Mouse (Mus musculus): Measurements from ENCODE around the gene Stpg4. TPM values are rescaled to one million over a fixed set of nuclear protein-coding genes. Genes with fewer than 3 reads are reported as not detected.

Stpg4 gene
- total RNA-seq, 2 experiments from 2014 or later: not detected

DNA sequence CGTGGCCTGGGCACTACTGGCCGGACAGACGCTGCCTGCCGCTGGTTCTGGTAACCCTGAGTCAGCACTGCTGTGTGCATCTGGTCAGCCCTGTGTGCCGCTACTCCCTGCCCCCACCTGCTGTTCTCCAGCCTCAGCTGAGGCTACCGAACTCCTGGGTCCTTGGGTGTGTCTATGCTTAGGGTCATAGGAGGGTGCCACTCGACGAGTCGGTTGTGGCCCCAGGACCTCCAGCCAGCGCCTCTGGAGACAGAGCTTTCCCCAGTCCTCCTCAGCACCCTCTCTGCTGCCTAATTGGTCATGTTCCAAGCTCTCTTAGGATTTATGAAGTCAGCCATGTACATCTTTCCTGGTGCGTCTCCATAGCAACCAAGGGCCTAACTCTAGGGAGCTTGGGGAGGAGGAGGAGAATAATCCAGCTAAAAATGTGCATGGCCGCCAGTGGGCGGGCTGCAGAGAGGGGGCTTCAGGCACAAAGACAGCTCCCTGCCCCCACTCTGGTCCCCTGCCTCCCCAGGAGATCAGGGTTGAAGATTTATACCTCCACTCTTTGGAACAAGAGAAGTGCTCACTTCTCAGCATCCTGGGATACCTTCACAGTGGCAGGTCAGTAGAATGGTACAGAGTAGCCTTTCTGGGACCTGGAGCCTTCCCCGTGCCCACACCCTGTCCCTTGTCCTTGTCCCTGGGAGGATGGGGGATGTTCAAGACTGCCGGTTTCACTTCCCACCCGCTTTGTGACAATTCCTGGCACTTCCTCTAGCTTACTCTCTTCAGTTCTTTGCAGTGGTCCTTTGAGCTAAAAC lies 49.0 kb downstream of the Stpg4 start:
- no peak for DNase-seq (ENCODE audit: low spot score in 2 of 2)

DNA sequence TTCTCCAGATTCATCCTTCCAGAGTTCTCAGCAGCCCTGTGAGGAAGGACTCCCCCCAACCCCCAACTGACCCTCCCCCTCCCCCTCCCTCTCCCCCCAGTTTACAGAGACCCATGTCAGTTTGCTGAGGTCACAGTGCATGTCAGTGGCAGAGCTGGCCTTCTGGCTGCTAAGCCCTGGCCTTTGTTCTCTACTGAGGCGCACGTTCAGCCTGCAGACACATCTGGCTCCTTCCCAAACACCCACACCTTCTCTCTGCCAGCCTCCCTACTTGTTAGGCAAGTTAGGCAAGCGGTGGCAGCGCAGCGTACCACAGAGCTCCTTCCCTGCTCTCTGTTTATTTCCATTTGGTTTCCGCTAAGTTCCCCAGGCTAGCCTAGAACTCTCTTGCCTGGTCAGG lies 50.0 kb downstream of the Stpg4 start:
- DNase-seq (ENCODE audit: low spot score in 2 of 2): no peak

DNA sequence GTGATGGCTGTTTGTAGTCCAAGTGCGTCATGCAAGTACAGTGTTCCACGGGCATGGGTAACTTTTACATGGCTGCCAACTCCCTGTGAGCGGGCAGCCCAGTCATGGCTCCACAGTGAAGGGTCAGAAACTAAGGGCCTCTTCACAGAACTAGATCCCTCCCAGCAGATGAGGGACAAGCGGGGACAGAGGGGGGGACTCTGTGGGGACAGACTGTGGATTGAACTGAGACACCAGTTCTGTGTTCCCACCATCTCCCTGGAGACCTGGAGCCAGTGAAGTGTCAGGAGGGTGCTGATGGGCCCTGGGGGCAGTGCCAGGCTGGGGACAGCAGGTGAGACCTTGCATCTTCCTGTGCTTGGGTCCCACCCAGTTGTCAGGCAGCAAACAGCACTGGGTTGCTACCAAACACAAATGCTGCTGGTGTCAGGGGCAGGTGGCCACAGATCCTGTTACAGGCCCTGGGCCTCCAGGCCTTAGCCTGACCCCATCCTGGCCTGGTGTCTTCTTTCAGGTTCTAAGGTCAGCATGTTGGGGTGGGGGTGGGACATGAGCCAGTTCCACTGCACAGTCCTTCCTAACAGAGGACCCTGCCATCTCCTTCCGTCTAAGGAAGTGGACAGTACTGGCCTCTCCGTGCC lies 50.6 kb downstream of the Stpg4 start:
- DNase-seq (ENCODE audit: low spot score in 2 of 2): no peak

DNA sequence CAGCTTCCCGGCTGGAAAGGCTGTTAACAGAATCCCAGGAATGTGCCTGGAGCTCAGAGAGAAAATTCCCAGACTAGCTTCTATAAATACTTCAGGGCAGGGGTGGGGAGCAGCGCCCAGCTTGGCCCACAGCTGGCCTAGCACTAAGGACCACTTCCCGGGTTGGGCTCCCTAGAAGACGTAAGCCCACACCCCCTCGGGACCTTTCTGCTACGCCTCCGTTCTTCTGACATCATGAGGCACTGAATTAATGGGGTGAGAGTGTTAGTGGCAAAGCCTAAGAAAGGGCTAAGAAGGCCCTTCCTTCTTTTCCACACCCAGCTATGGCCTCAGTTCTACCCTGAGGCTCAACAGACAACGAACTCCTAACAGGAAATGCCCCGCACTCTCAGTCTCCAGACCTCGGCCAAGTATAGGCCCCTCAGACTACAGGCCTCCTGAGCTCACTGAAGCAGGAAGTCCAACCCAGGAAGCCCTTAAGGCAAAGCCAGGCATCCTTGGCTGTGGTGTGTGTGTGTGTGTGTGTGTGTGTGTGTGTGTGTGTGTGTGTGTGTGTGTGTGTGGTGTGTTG lies 51.5 kb downstream of the Stpg4 start:
- no peak for DNase-seq (ENCODE audit: low spot score in 2 of 2)

DNA sequence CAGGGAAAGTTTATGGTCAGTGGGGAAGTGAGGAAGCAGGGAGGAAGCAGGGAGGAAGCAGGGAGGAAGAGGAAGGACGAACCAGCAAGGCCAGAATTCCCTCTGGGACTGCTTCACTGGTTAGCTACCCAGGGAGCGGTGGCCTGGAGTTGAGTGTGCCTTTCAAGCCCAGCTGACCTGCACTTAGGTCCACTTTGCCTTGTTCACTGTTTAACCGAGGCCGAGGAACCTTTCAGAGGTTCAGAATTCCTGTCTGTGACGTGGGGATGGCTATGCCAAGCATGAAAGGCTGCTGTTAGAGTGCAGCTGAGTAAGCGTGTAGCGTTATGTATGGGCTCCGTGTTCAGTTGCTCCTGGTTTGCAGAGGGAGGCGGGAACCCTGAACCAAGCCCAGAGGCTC lies 54.2 kb downstream of the Stpg4 start:
- DNase-seq (ENCODE audit: low spot score in 2 of 2): no peak

DNA sequence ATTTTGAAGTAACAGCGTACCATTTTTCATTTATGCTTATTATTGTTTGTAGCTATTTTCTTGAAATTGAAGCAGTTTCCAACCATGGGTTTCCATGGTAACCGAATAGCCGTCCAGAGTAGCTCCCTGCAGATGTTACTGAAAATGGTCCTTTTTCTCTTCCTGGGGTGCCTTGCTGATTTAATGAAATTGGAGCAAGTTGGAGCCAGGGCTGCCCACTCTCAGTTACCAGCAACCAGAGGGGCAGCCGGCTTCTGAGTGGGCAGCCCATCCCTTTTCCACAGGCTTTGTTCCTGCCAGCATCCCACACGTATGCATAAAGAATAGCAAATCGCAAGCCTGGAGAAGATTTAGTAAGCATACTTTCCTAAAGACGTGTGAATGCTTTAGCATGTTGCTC lies 55.4 kb downstream of the Stpg4 start:
- no peak for DNase-seq (ENCODE audit: low spot score in 2 of 2)

DNA sequence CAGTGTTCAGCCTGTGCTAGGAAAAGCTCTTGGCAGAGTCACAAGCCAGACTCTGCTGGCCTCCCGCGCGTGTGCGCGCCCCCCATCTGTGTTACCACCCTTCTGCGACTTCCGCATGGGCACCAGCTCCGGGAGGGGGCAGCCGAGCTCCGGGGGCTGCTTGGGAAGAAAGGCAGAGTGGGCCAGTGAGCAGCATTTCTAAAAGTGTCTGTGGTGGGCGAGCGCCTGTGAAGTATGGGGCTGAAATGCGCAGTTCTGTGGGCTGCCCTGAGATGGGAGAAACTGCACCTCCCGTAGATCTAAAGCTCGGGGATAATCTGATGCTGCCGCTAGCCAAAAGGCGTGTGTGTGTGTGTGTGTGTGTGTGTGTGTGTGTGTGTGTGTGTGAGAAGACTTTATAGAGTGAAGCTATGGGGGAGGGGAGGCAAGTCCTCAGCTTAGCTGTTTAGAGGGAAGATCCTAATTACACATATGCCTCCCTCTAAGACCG lies 58.2 kb downstream of the Stpg4 start:
- DNase-seq (ENCODE audit: low spot score in 2 of 2): no peak

DNA sequence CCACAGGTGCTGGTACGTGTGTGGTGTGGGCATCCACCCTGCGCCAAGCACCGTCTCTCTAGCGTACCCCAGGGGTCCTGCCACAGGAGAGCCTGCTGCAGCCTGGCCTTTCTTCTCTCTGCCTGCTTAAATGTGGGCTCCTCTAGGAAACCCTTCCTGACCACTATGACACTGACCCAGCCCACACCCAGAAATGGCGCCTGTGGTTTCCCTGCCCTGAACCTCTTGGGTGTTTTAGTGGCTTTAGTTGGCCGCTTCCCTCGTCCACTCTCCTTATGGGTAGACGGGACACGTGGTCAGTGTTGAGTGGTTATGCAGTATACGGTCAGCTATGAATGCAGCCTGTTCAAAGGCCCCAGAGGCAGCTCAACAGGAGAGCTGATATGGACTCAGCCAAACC lies 59.1 kb downstream of the Stpg4 start:
- DNase-seq (ENCODE audit: low spot score in 2 of 2): no peak

DNA sequence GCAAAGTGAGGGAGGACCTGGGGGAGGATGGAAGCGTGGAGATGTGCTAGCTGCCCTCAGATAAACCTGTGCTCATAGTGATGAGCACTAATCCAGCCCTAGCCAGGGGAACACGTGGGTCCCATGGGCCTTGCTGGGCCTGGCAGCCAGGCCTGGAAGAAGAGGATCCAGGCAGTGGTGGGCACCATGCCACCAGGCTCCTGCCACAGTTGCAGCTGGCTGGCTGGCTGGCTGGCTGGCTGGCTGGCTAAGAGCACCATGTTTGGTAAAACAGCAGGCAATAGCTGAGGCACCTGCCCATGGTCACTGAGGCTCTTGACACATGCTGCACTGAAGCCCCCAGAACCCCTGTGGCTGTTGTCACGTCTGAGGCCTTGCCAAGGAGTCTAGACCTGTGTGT lies 59.9 kb downstream of the Stpg4 start:
- DNase-seq (ENCODE audit: low spot score in 2 of 2): peak in 1 of 2 experiments; percentile 44

DNA sequence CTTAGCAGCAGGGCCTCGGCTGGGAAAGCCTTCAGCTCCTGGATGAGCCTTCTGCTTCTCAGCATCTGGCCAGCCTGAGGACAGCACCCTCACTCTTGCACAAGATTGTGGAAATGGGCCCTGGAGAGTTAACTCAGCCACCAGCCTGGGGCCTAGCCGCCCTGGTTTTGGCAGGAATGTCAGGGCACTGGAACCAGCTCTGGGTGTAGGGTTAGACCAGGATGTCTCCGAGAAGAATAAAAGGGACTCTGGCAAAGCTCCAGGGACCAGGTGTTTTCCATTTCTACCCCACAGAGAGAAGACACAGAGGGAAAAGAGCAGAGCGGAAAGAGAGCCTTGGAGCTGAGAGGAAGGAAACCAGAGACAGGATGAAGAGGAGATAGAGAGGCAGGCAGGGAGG lies 60.3 kb downstream of the Stpg4 start:
- DNase-seq (ENCODE audit: low spot score in 2 of 2): no peak

DNA sequence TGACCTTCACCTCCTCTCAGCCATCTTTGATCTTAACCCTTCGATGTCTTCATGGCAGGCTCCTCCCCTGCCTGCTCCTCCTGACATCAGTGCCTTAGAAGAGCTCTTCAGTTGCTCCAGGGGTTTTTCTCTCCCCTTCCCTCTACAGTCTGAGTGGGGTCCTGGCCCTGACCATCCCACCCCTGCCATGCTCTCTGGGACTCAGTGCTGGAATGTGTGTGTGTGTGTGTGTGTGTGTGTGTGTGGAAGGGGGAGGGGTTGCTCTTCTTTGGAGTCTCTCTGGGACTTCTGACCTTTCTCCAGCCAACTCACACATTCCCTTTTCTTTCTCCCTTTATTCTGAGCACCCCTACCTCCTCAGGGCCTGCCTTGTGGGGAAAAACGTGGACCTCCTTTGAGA lies 61.0 kb downstream of the Stpg4 start:
- no peak for DNase-seq (ENCODE audit: low spot score in 2 of 2)

DNA sequence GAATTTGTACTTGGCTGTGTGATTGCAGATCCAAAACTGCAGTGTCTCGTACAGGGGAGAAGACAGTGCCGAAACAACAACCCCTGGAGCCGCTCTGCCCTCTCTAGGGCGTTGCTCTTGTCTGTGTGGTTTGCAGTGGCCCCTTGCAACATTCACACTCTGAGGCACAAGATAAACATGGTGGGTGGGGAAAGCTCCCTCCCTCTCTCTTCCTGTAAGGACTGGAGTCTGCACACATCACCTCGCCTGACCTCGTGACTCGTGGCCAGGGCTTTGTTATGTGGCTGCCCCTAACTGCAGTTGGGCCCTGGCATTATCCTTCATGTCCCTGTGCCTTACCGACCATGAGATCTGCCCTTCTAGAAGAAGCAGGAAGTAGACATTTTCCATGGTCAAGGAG lies 62.3 kb downstream of the Stpg4 start:
- DNase-seq (ENCODE audit: low spot score in 2 of 2): no peak

DNA sequence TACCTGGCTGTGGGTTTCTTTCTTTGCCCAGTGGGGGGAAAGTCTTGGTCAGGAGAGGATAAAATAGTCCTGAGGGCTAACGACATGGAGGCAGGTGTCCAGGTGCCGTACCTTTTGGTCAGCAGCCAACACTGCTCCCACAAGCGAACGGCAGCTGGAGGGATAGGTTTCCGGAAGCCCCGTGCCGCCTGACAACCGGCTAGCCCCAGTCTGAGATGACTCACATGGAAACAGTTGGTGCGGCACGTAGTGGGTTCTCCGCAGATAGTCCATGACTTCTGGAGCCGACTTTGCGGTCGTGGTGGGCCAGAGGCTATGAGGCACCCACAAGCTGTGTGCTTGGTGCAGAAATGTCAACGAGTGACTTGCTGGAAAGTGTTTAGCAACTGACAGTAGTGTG lies 63.4 kb downstream of the Stpg4 start:
- DNase-seq (ENCODE audit: low spot score in 2 of 2): no peak

DNA sequence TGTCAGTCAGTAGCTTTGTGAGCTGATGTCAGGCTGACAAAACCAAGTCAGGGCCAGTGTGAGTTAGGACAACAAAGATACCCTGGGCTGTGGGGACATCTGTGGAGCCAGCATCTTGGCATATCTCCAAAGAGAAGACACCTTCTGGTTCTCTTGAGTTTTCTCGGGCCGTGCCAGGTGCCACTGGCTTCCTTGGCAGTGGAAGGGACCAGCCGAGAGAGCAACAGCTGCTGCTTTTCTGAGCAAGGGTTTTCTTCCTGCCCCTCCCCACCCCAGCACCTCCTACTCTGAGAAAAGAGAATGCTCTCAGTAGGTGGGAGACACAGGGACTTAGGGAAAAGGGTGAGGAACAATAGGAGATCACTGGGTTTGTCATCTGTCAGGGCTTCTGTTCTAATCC lies 66.4 kb downstream of the Stpg4 start:
- no peak for DNase-seq (ENCODE audit: low spot score in 2 of 2)

DNA sequence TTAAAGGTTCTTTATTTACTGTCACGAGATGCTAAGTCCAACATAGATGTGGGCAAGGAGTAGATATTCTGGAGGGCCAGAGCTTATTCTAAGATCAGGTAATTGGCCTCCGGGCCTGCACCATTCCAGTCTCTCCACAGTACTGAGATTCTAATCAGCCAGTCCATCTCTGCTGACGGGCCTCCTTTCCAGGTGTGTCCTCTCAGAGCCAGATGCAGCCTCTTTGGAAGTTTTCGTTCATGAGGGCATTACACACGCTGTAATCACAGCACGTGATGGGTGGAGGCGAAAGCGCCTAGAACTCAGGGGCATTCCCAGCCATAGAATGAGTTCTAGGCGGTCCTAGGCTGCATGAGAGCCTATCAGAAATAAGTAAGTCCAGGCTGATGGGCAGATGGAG lies 70.0 kb downstream of the Stpg4 start:
- DNase-seq (ENCODE audit: low spot score in 2 of 2): no peak

DNA sequence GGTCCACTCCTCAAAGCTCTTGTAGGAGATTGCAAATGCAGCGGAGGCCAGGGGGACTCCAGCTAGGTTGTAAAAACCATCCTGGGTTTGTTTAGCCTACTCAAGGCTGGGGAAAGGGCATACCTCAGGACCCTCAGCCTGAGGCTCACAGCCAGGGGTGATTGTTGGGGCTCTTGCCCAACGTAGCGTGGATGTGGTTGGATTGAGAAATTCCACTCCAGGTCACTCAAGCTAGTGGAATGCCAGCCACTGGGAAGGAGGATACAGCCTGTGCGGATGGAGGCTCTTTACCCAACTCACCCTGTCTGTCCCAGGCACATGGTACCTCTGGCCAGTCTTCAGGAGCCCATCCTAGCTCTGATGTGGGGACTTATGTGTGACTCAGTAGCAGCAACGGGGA lies 71.3 kb downstream of the Stpg4 start:
- DNase-seq (ENCODE audit: low spot score in 2 of 2): no peak

DNA sequence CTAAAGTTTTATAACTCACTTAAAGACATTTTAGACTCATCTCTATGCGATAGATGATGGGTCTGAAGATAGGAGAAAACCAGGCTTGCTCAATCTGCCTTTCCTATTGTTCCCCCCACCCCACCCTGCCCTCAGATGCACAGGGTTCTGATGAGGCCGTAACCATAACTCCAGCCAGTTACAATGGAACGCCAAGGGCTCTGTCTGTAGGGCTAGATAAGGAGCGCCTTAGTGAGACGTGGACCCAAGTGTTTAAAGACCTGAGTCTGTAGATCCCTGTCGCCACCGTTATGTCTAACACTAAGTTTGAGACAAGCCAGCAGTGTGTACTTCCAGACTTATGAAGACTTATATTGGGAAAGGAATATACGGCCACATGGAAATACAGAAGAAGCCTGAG lies 72.1 kb downstream of the Stpg4 start:
- no peak for DNase-seq (ENCODE audit: low spot score in 2 of 2)

DNA sequence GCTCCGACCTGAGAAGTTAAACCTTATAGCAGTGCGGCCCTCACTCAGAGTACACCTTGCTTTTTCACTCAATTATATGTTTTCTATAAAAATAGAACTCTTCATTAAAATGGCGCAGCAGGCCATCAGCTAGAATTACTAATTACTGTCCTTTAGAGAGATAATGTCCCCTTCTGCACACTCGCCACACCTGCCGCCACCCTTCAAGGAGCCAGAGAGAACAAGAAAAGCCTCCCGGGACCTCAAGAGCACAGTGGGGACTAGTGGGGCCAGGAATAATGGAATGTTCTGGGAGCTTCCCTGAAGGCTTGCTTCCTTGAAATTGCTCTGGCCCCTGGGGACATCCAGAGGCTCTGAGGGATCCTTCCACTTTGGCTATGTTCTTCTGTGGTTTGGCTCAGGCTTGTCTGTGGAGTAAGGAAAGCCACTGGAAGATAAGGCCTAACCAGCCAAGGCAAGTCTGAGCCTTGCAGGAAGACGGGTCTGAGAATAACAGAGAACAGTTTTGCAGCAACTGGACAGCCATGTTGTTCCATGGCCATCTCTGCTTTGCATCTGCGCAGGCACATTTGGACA lies 73.7 kb downstream of the Stpg4 start:
- DNase-seq (ENCODE audit: low spot score in 2 of 2): no peak

DNA sequence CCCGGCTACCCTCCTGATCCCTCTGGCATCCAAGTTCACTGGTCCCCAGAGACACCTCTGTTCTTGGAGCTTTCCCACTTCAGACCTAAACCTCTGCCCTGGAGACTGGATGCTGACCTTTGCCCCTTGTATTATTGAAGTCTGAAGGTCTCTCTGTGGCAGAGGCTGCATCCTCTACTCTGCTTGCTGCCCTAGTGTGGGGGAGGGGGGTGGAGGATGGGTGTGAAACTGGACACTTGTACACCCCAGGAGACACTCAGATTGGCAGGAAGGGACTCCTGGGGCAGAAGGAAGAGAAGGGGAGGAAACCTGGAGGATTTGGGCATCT lies 74.7 kb downstream of the Stpg4 start:
- no peak for DNase-seq (ENCODE audit: low spot score in 2 of 2)

DNA sequence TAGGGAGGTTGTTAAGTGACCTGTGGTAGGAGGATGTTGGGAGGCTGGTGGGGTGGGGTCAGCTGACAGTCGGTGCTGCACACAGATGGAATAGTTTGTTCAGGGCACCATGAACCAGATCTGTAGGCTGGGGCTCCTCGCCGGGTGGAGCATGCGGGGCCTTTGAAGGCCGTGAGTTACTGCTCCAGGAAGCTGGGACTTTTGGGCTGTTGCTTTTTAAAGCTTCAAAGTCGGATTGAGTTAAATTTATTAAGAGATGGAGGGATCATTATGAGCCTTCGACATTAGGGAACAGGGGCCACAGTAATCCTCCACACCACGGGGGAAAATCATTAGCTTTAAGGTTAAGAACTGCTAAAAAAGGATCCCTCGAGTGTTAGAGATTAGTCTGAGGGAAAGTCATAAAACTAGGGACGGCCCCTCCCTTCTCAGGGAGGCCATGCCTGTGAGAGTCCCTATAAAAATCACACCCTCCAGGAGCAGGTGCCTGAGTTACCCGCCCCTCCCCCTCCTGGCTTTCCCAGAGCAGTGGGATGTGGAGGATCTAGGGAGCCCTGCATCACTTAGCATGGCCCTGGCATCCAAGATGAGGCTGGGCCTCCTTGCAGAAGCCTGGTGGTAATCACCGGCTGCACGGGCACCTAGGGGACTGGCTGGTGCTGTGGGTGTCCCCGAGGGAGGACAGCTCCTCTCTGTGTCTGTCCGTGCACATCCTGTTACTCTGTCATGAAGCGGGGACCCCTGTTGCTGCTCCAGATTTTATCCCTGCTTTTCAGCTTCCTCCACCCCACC lies 75.2 kb downstream of the Stpg4 start:
- DNase-seq (ENCODE audit: low spot score in 2 of 2): no peak

All from adrenal gland, adult 18-20 months (tissue).